Mouse (Mus musculus) hindbrain, embryonic 13.5 days (tissue): ENCODE data around the gene Cox6b2. TPM values are rescaled to one million over a fixed set of nuclear protein-coding genes. Genes with fewer than 3 reads are reported as not detected.

Source experiments
- polyA plus RNA-seq: library from polyadenylated mRNA; unstranded; fragments of >200 nt; fragmentation: Nextera tagmentation; extraction: Ambion mirVana; gene quantifications from 2 replicates; pipeline ENCODE4 v1.2.1, GENCODE M21; 2015

The Cox6b2 gene
- polyA plus RNA-seq, 1 experiment from 2014 or later: 21.1 TPM

Other genes with a start within 250 kb of the Cox6b2 start
- 7.4 and 7.5 TPM in 2 replicates for gene Tnnt1, start 236.7 kb downstream of the Cox6b2 start, polyA plus RNA-seq
- 3.8 and 3.9 TPM in 2 replicates for gene Tnni3, start 228.9 kb downstream of the Cox6b2 start, polyA plus RNA-seq
- gene Dnaaf3, start 220.6 kb downstream of the Cox6b2 start, polyA plus RNA-seq: 2.0 and 2.8 TPM in 2 replicates
- 78.7 and 82.6 TPM in 2 replicates for gene Syt5, start 205.6 kb downstream of the Cox6b2 start, polyA plus RNA-seq
- gene Ptprh, start 149.1 kb downstream of the Cox6b2 start, polyA plus RNA-seq: 0.71 and 0.97 TPM in 2 replicates
- gene Tmem86b, start 121.7 kb downstream of the Cox6b2 start, polyA plus RNA-seq: 3.5 and 3.8 TPM in 2 replicates
- gene Ppp6r1, start 94.1 kb downstream of the Cox6b2 start, polyA plus RNA-seq: 9.7 and 12.4 TPM in 2 replicates
- 128 and 137 TPM in 2 replicates for gene Hspbp1, start 68.0 kb downstream of the Cox6b2 start, polyA plus RNA-seq
- 7.2 and 7.5 TPM in 2 replicates for gene Brsk1, start 62.5 kb downstream of the Cox6b2 start, polyA plus RNA-seq
- 0.12 and 0.19 TPM in 2 replicates for gene Tmem150b, start 27.8 kb downstream of the Cox6b2 start, polyA plus RNA-seq
- gene Kmt5c, start 13.0 kb downstream of the Cox6b2 start, polyA plus RNA-seq: 79.4 and 86.8 TPM in 2 replicates
- gene Fam71e2, start 18.2 kb upstream of the Cox6b2 start, polyA plus RNA-seq: not detected in 2 replicates
- gene Il11, start 29.8 kb upstream of the Cox6b2 start, polyA plus RNA-seq: 0.38 and 0.56 TPM in 2 replicates
- not detected in 2 replicates for gene Tmem190, start 29.8 kb upstream of the Cox6b2 start, polyA plus RNA-seq
- 2.5 and 3.5 TPM in 2 replicates for gene Tmem238, start 36.6 kb upstream of the Cox6b2 start, polyA plus RNA-seq
- 239 and 250 TPM in 2 replicates for gene Rpl28, start 39.8 kb upstream of the Cox6b2 start, polyA plus RNA-seq
- 252 and 267 TPM in 2 replicates for gene Ube2s, start 59.5 kb upstream of the Cox6b2 start, polyA plus RNA-seq
- 10.9 and 11.6 TPM in 2 replicates for gene Shisa7, start 91.6 kb upstream of the Cox6b2 start, polyA plus RNA-seq
- gene Isoc2b, start 117.2 kb upstream of the Cox6b2 start, polyA plus RNA-seq: 3.9 and 4.9 TPM in 2 replicates
- gene Isoc2a, start 124.1 kb upstream of the Cox6b2 start, polyA plus RNA-seq: 0.75 and 0.78 TPM in 2 replicates
- 0.26 and 0.45 TPM in 2 replicates for gene Gm36210, start 153.4 kb upstream of the Cox6b2 start, polyA plus RNA-seq
- 3.6 and 4.9 TPM in 2 replicates for gene Zfp628, start 162.1 kb upstream of the Cox6b2 start, polyA plus RNA-seq
- gene Nat14, start 168.9 kb upstream of the Cox6b2 start, polyA plus RNA-seq: 25.4 and 27.7 TPM in 2 replicates
- 0.73 and 1.3 TPM in 2 replicates for gene Ssc5d, start 172.7 kb upstream of the Cox6b2 start, polyA plus RNA-seq
- 0.25 TPM in 1 of 2 replicates, not detected in the other for gene Sbk2, start 211.3 kb upstream of the Cox6b2 start, polyA plus RNA-seq
- 0.19 and 0.49 TPM in 2 replicates for gene Sbk3, start 218.1 kb upstream of the Cox6b2 start, polyA plus RNA-seq
- gene Zfp579, start 243.1 kb upstream of the Cox6b2 start, polyA plus RNA-seq: 53.6 and 59.9 TPM in 2 replicates